Comparison of ENCODE assay signal across 8 mouse cellular contexts in the genomic region with DNA sequence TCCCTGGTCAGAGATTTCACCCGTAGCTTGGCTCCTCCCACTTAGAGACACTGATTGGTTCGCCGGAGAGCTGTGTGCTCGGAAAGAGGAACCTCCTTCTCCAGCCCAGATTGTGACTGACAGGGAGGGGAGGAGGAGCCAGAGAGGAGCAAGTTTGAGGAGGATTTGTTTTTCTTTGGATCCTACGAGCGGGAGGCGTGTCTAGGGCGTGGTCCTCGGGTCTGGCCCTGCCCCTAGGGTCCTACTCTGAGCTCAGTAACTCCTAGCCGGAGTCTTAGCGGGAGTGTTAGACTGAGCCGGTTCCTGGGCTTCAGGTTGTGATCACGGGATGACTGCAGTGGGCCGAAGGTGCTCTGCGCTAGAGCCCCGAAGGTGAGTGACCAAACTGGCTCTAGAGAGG. TPM values are rescaled to one million over a fixed set of nuclear protein-coding genes. Genes with fewer than 3 reads are reported as not detected.
DNase-seq lines count a peak whose midpoint lies in the region; ATAC-seq and TF ChIP-seq lines count a peak whose summit lies in the region.

No protein-coding gene starts in this region.

- peak overlapping the region; percentile 44 for H3K4me3 ChIP-seq in ES-Bruce4 (ENCODE audit: low read depth, low read length)
- H3K4me3 ChIP-seq in forebrain, embryonic 15.5 days: peak overlapping the region; percentile 31
- peak overlapping the region; percentile 51 for H3K4me3 ChIP-seq in layer of hippocampus, adult 2 months
- H3K4me3 ChIP-seq in lung, embryonic 14.5 days (ENCODE audit: low read depth, low read length): peak overlapping the region; percentile 41
- peak overlapping the region; percentile 27 for H3K4me3 ChIP-seq in olfactory bulb, adult 2 months (ENCODE audit: insufficient read depth, low read depth, low read length)
- peak overlapping the region; percentile 25 for H3K4me3 ChIP-seq in thymus, adult 2 months (ENCODE audit: control insufficient read depth, insufficient read depth, low read length)

- peak; percentile 97 for ATAC-seq in forebrain, embryonic 15.5 days (replicated peaks)
- peak; percentile 95 for ATAC-seq in lung, embryonic 14.5 days (ENCODE audit: insufficient read depth)

- no peak overlapping the region for H3K27ac ChIP-seq in ES-Bruce4 (ENCODE audit: insufficient read depth, low read length)
- no peak overlapping the region for H3K27ac ChIP-seq in forebrain, embryonic 15.5 days (replicated peaks)
- H3K27ac ChIP-seq in layer of hippocampus, adult 2 months: peak overlapping the region; percentile 60; the same call in 1 of the 2 replicates
- H3K27ac ChIP-seq in lung, embryonic 14.5 days (ENCODE audit: low read depth): peak overlapping the region; percentile 59; the same call in 1 of the 2 replicates
- no peak overlapping the region for H3K27ac ChIP-seq in olfactory bulb, adult 2 months (ENCODE audit: insufficient read depth, low read depth, low read length)
- no peak overlapping the region for H3K27ac ChIP-seq in thymus, adult 2 months (ENCODE audit: control insufficient read depth, insufficient read depth, low read length)

- H3K9me3 ChIP-seq in ES-Bruce4 (replicated peaks; ENCODE audit: control insufficient read depth, insufficient read depth, low read length, poor library complexity, severe bottlenecking): no peaks in the 10 kb centered on the region
- H3K9me3 ChIP-seq in forebrain, embryonic 15.5 days: no peaks in the 10 kb centered on the region
- no peaks in the 10 kb centered on the region for H3K9me3 ChIP-seq in lung, embryonic 14.5 days (ENCODE audit: low read depth, low read length)

- no peak for TF ChIP-seq CTCF in ES-Bruce4 (IDR thresholded peaks at IDR 0.05; ENCODE audit: low read depth, low read length)
- TF ChIP-seq CTCF in layer of hippocampus, adult 2 months (conservative IDR thresholded peaks at IDR 0.05): no peak
- no peak for TF ChIP-seq CTCF in lung, embryonic 14.5 days (IDR thresholded peaks at IDR 0.05; ENCODE audit: low read depth)
- TF ChIP-seq CTCF in olfactory bulb, adult 2 months (IDR thresholded peaks at IDR 0.05; ENCODE audit: insufficient read depth, low read depth, low read length): no peak
- no peak for TF ChIP-seq CTCF in thymus, adult 2 months (IDR thresholded peaks at IDR 0.05; ENCODE audit: borderline replicate concordance, control insufficient read depth, extremely low read depth, insufficient read depth, low read length, poor library complexity)

- H3K9ac ChIP-seq in ES-Bruce4 (ENCODE audit: low read depth, poor library complexity, severe bottlenecking): no peak overlapping the region
- H3K9ac ChIP-seq in forebrain, embryonic 15.5 days (replicated peaks): peak overlapping the region; percentile 29; the same call in 1 of the 2 replicates
- peak overlapping the region; percentile 53 for H3K9ac ChIP-seq in lung, embryonic 14.5 days

- H3K36me3 ChIP-seq in ES-Bruce4 (ENCODE audit: control insufficient read depth, insufficient read depth, low read length, poor library complexity, severe bottlenecking): no peaks in the 10 kb centered on the region
- no peaks in the 10 kb centered on the region for H3K36me3 ChIP-seq in forebrain, embryonic 15.5 days
- H3K36me3 ChIP-seq in lung, embryonic 14.5 days (ENCODE audit: insufficient read depth): peaks cover 4% of the 10 kb centered on the region; the same call in 1 of the 2 replicates
- H3K36me3 ChIP-seq in thymus, adult 2 months (ENCODE audit: control insufficient read depth, insufficient read depth, low read length): peaks cover 6% of the 10 kb centered on the region

- no peak for TF ChIP-seq POLR2A in ES-Bruce4 (IDR thresholded peaks at IDR 0.05; ENCODE audit: insufficient read depth, low read length)
- no peak for TF ChIP-seq POLR2A in olfactory bulb, adult 2 months (IDR thresholded peaks at IDR 0.05; ENCODE audit: insufficient read depth, low read depth, low read length)
- TF ChIP-seq POLR2A in thymus, adult 2 months (IDR thresholded peaks at IDR 0.05; ENCODE audit: control insufficient read depth, extremely low read depth, insufficient read depth, low read length, poor library complexity): 0 out of 2 replicates have a peak, but pooled peaks have one; percentile 29

- under 1% methylated on average over 16 of the region's 16 CpGs for WGBS in forebrain, embryonic 15.5 days
- WGBS in lung, embryonic 14.5 days: under 1% methylated on average over 16 of the region's 16 CpGs
- WGBS in olfactory bulb, adult 2 months: 4% methylated on average over 16 of the region's 16 CpGs
- 8% methylated on average over 16 of the region's 16 CpGs for WGBS in thymus, adult 2 months

- no peak for TF ChIP-seq EP300 in ES-Bruce4 (IDR thresholded peaks at IDR 0.05; ENCODE audit: insufficient read depth, low read depth, low read length)

- peaks cover 2% of the 10 kb centered on the region for H3K4me1 ChIP-seq in ES-Bruce4 (ENCODE audit: control insufficient read depth, insufficient read depth, low read length)
- peaks cover 4% of the 10 kb centered on the region for H3K4me1 ChIP-seq in forebrain, embryonic 15.5 days
- peaks cover 9% of the 10 kb centered on the region; the same call in 1 of the 2 replicates for H3K4me1 ChIP-seq in lung, embryonic 14.5 days (ENCODE audit: insufficient read depth)
- peaks cover 3% of the 10 kb centered on the region; the same call in 1 of the 2 replicates for H3K4me1 ChIP-seq in olfactory bulb, adult 2 months (ENCODE audit: control insufficient read depth, insufficient read depth, low read length)
- peaks cover 39% of the 10 kb centered on the region for H3K4me1 ChIP-seq in thymus, adult 2 months (replicated peaks; ENCODE audit: control insufficient read depth, insufficient read depth, low read length)

- DNase-seq in cerebellum, adult 11-12 months: peak; percentile 92
- peak; percentile 97 for DNase-seq in heart, postnatal 25 days (ENCODE audit: low spot score)
- peak; percentile 83 to 92 for DNase-seq in layer of hippocampus, adult 2 months (ENCODE audit: low spot score in 2 of 2)
- DNase-seq in lung, embryonic 14.5 days: peak; percentile 98
- peak; percentile 74 for DNase-seq in thymus, adult 2 months

- intact Hi-C loops in heart, postnatal 25 days (cut with DNase I): no loop called here

- peak overlapping the region; percentile 46 for H3K4me2 ChIP-seq in forebrain, embryonic 15.5 days (replicated peaks)
- peak overlapping the region; percentile 66 for H3K4me2 ChIP-seq in lung, embryonic 14.5 days

- H3K27me3 ChIP-seq in ES-Bruce4 (ENCODE audit: control insufficient read depth, insufficient read depth, low read length, poor library complexity, severe bottlenecking): no peaks in the 10 kb centered on the region
- H3K27me3 ChIP-seq in forebrain, embryonic 15.5 days: no peaks in the 10 kb centered on the region
- no peaks in the 10 kb centered on the region for H3K27me3 ChIP-seq in lung, embryonic 14.5 days (ENCODE audit: insufficient read depth, low read length)
- H3K27me3 ChIP-seq in thymus, adult 2 months (ENCODE audit: control insufficient read depth, insufficient read depth, low read length): no peaks in the 10 kb centered on the region

RNA-seq across cellular contexts. Expression of a gene that starts 6.6 kb away (rescaled TPM):
- polyA plus RNA-seq in ES-Bruce4 (2011; ENCODE audit: insufficient read depth, insufficient read length, low read depth, missing spikeins): 9.0 and 11.4 TPM in 2 replicates
- 39.5 and 39.7 TPM in 2 replicates for polyA plus RNA-seq in forebrain, embryonic 15.5 days (2015; fragmentation: Nextera tagmentation; extraction: Ambion mirVana)
- 10 to 100 TPM; 20.7 to 25.4 TPM for total RNA-seq in heart, postnatal 25 days (2021)
- 10 to 100 TPM; 18.9 to 20.1 TPM for total RNA-seq in layer of hippocampus, adult 2 months (2021)
- polyA plus RNA-seq in lung, embryonic 14.5 days (2014; fragmentation: Nextera tagmentation; extraction: Ambion mirVana): 37.6 and 38.8 TPM in 2 replicates
- polyA plus RNA-seq in olfactory bulb, adult 2 months (2012; ENCODE audit: insufficient read depth, insufficient read length, low replicate concordance, missing spikeins): not detected in 2 replicates
- polyA plus RNA-seq in thymus, adult 2 months (2012; rRNA removed): 104 and 106 TPM in 2 replicates

RNA-seq across cellular contexts. Expression of a gene that starts 13.4 kb away (rescaled TPM):
- polyA plus RNA-seq in ES-Bruce4 (2011; ENCODE audit: insufficient read depth, insufficient read length, low read depth, missing spikeins): not detected in 2 replicates
- polyA plus RNA-seq in forebrain, embryonic 15.5 days (2015; fragmentation: Nextera tagmentation; extraction: Ambion mirVana): 2.4 and 2.7 TPM in 2 replicates
- total RNA-seq in heart, postnatal 25 days (2021): not detected
- total RNA-seq in layer of hippocampus, adult 2 months (2021): 1 to 10 TPM; 1.4 to 2.9 TPM
- polyA plus RNA-seq in lung, embryonic 14.5 days (2014; fragmentation: Nextera tagmentation; extraction: Ambion mirVana): 0.20 TPM in 1 of 2 replicates, not detected in the other
- polyA plus RNA-seq in olfactory bulb, adult 2 months (2012; ENCODE audit: insufficient read depth, insufficient read length, low replicate concordance, missing spikeins): not detected in 2 replicates
- polyA plus RNA-seq in thymus, adult 2 months (2012; rRNA removed): 0.20 and 0.27 TPM in 2 replicates

RNA-seq across cellular contexts. Expression of a gene that starts 14.6 kb away (rescaled TPM):
- polyA plus RNA-seq in ES-Bruce4 (2011; ENCODE audit: insufficient read depth, insufficient read length, low read depth, missing spikeins): 109 and 115 TPM in 2 replicates
- 88.0 and 98.2 TPM in 2 replicates for polyA plus RNA-seq in forebrain, embryonic 15.5 days (2015; fragmentation: Nextera tagmentation; extraction: Ambion mirVana)
- total RNA-seq in heart, postnatal 25 days (2021): 10 to 100 TPM; 23.4 to 26.4 TPM
- total RNA-seq in layer of hippocampus, adult 2 months (2021): 100 to 1,000 TPM; 115 to 121 TPM
- polyA plus RNA-seq in lung, embryonic 14.5 days (2014; fragmentation: Nextera tagmentation; extraction: Ambion mirVana): 81.7 and 84.3 TPM in 2 replicates
- 509 TPM in 1 of 2 replicates, not detected in the other for polyA plus RNA-seq in olfactory bulb, adult 2 months (2012; ENCODE audit: insufficient read depth, insufficient read length, low replicate concordance, missing spikeins)
- 220 and 239 TPM in 2 replicates for polyA plus RNA-seq in thymus, adult 2 months (2012; rRNA removed)

RNA-seq across cellular contexts. Expression of a gene that starts 23.5 kb away (rescaled TPM):
- 45.7 and 52.7 TPM in 2 replicates for polyA plus RNA-seq in ES-Bruce4 (2011; ENCODE audit: insufficient read depth, insufficient read length, low read depth, missing spikeins)
- 19.9 and 21.2 TPM in 2 replicates for polyA plus RNA-seq in forebrain, embryonic 15.5 days (2015; fragmentation: Nextera tagmentation; extraction: Ambion mirVana)
- 1 to 10 TPM; 4.2 to 6.0 TPM for total RNA-seq in heart, postnatal 25 days (2021)
- 10 to 100 TPM; 10.7 to 14.6 TPM for total RNA-seq in layer of hippocampus, adult 2 months (2021)
- polyA plus RNA-seq in lung, embryonic 14.5 days (2014; fragmentation: Nextera tagmentation; extraction: Ambion mirVana): 28.4 and 32.7 TPM in 2 replicates
- not detected in 2 replicates for polyA plus RNA-seq in olfactory bulb, adult 2 months (2012; ENCODE audit: insufficient read depth, insufficient read length, low replicate concordance, missing spikeins)
- 61.8 and 65.7 TPM in 2 replicates for polyA plus RNA-seq in thymus, adult 2 months (2012; rRNA removed)

RNA-seq across cellular contexts. Expression of a gene that starts 29.6 kb away (rescaled TPM):
- 77.0 and 83.7 TPM in 2 replicates for polyA plus RNA-seq in ES-Bruce4 (2011; ENCODE audit: insufficient read depth, insufficient read length, low read depth, missing spikeins)
- polyA plus RNA-seq in forebrain, embryonic 15.5 days (2015; fragmentation: Nextera tagmentation; extraction: Ambion mirVana): 63.2 and 66.3 TPM in 2 replicates
- 1 to 10 TPM; 8.1 to 8.3 TPM for total RNA-seq in heart, postnatal 25 days (2021)
- 10 to 100 TPM; 30.3 to 32.3 TPM for total RNA-seq in layer of hippocampus, adult 2 months (2021)
- polyA plus RNA-seq in lung, embryonic 14.5 days (2014; fragmentation: Nextera tagmentation; extraction: Ambion mirVana): 66.2 and 71.0 TPM in 2 replicates
- not detected in 2 replicates for polyA plus RNA-seq in olfactory bulb, adult 2 months (2012; ENCODE audit: insufficient read depth, insufficient read length, low replicate concordance, missing spikeins)
- polyA plus RNA-seq in thymus, adult 2 months (2012; rRNA removed): 169 and 171 TPM in 2 replicates

Comparison
In these comparisons a context has a peak if more than half of its experiments do, and no peak if none do; other contexts are left out.
1. H3K27ac ChIP-seq: peak in layer of hippocampus, adult 2 months (single experiment) and lung, embryonic 14.5 days (single experiment); none in ES-Bruce4 (single experiment), forebrain, embryonic 15.5 days (single experiment), olfactory bulb, adult 2 months (single experiment) and thymus, adult 2 months (single experiment).
2. Peak in every context shown above with its lines, with median percentiles within 50 percentile points of each other: H3K4me3 ChIP-seq and DNase-seq.